Mouse (Mus musculus) common myeloid progenitor, adult 5-6 weeks (primary cell): ENCODE data around the gene Accsl. TPM values are rescaled to one million over a fixed set of nuclear protein-coding genes. Genes with fewer than 3 reads are reported as not detected.

Experiments used
- ATAC-seq: replicated peaks from 2 replicates; pipeline ENCODE4 v1.8.0; 2016; ENCODE audit warnings: low read depth, mild to moderate bottlenecking, moderate TSS enrichment, inconsistent platforms; ENCODE audit not compliant: poor library complexity, severe bottlenecking
- total RNA-seq: library from RNA; stranded (forward); fragments of 200-1000, 187-1606 nt; gene quantifications from 2 replicates; pipeline ENCODE4 v1.2.3, GENCODE M21; 2017

Accsl gene
- total RNA-seq, 1 experiment from 2014 or later, result not detected

DNA sequence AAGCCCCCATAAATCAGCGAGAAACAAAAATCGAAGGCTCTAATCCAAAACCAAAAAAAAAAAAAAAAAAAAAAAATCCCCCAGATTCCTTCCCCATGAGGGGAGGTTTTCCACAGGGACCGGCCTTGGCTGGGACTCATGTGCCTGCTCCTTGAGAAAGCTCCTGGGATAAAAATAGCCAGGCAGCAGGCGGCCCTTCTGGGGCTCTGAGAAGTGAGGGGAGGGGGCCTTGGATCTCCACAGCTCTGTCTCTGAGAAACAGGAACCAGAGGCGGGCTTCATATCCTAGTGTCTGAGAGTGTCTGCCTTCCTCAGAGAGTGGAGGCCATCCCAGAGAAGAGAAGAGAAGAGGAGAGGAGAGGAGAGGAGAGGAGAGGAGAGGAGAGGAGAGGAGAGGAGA, 8.0 kb upstream of the Accsl start:
- ATAC-seq, result no peak

DNA sequence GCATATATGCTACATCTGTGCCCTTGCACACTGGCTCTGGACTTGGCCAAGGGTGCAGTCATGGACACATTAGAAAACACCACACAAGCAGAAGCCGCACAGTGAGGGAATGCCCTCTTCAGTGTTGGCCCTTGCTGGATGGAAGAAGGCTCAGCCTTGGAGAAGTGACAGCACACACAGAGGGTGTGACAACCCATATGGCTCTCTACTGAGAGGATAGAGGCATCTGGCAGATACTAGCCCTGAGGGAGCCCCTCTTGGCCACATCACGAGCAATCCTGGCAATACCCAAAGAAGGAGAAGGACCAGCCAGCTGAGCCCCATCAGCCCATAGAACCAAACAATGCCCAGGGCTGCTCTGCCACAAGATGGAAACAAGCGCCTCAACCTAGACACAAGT, 5.6 kb upstream of the Accsl start:
- ATAC-seq, result no peak

DNA sequence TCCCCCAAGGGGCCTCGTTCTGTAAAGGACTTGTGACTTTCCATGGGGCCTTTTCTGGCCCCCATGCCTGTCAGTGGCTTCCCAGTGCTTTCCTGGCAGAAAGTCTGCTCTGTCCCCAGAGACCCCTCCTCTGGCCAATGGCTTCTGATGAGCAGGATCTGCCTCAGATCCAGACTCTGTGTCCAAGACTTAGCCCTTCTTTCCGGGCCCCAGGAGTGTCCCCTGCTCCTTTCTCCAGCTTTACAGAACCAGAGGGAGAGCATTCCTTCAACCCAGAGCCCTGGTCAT, 5.2 kb upstream of the Accsl start:
- no peak for ATAC-seq

DNA sequence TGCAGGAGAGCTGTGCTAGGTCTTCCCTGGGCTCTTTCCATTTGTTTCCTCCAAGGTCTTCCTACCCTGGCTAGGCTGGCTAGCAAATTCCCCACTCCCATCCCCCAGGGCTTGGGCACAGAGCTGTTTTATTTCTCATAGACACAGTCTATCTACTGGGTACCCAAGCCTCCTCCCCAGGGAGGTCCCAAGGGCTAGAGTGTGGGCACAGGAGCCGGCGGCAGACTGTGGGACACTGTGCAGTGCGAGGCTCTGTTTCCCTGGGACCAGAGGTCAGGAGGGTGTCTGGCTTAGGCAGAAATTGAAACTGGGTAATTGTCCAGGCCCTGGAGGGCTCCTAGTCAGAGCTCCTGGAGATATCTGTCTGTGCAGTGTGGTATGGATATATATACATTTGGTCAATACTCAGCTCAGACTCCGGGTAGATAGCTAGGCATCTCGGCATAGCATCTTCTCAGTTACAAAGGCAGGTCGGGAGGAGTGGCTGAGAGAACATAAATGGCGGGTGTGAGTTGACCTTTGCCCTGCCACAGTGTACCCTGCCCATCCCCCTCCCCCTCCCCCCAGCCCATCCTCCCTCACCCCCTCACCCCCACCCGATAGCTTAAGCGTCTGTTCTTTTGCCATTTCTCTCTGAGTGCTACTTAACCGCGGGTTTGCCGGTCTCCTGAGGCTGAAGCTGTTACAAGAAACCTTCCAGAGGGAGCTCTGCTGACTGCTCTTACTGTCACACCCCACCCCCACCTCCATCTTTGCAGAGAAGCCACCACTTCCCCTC, 4.7 kb upstream of the Accsl start:
- peak; percentile 72 for ATAC-seq

DNA sequence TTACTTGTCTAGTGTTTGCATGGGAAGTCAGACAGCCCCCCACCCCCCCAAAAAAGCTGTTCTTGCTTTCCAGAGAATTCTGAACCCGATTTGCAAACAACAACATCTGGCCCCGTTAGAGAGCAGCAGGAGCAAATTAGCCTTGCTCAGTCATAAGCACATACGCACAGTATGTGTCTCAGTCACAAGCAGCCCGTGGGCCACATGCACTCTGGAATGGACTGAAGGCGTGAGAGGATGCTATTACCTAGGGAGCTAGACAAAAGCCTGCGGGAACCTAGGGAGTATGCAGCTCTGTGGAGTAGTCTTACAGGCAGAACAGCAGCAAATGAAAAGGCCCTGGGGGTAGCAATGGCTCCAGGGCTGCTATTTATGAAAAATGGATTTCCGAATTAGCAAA, 3.3 kb upstream of the Accsl start:
- ATAC-seq, result no peak

DNA sequence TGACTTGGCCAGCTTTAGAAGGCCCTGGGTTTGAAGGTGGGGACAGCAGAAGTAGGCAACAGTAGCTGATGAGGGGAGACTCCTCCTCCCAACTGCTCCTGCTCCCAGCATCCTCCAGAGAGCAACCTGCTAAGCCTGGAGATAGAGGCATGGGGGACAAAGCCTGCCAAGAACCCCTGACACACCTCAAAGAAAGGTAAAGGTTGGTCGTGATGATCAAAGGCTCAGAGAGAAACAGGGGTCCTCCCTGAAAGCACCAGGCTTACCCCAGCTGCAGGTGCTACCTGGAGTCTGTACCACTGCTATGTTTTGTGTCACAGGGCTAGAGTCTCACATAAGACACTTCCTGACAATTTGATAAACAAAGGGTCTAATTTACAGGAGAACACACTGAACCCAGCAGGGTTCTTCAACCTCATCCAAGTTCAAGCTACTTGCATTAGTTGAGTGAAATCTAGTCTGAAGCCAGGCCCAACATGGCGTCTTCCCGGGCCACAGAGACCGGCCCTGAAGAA, 2.5 kb upstream of the Accsl start:
- no peak for ATAC-seq

DNA sequence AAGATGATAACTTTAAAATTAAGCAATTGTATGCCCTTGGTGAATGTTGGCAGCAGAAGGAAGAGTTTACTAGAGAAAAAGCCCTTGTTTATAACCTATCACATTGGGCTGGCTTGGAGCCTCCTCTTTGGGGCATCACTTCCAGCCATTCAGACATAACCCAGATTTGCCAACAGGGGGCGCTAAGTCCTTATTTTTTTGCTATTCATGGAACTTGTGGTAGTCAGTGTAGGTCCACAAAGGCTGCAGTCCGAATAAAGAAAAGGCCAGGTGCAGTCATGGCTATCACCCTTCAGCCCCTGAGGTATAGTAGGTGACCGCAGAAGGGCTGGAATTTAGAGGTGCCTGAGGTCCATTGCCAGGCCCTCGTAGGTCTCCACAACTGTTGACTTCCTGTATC, 1.9 kb upstream of the Accsl start:
- ATAC-seq, result peak; percentile 58

DNA sequence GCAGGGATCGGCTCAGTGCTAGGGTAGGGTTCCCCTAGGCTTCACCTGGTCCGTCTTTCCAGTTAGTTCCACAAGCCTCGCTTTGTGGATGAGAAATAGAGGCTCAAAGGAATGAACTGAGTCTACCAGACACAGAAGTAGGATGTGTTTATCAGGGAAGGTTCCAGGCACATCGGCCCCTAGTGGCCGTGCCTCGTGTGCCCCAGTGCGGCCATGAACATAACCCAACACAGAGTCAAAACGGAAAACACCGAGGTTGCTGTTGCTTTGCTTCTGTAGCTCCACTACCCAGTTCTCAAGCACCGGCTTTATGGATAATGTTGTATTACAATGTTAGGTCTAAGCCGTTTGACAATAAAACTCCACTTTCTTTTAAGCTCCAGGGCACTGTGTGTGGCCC, 391 bp downstream of the Accsl start:
- no peak for ATAC-seq

DNA sequence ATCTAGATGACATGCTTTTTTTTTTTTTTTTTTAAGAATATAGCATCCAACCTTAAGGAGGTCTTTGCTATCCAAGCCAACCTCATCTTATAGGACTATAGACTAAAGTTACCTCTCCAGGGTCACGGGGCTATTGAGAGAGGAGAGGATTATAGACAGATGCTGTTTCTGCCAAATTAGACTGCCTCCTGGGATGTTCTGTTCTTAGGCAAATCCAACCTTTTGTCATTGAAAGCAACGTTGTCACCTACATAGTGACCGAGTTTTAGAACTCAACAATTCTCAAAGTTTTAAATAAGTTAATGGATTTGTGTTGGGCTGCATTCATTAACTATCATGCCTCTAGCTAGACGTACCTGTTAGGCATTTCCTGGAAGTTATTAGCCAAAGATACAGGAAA, 5.7 kb downstream of the Accsl start:
- ATAC-seq, result no peak

DNA sequence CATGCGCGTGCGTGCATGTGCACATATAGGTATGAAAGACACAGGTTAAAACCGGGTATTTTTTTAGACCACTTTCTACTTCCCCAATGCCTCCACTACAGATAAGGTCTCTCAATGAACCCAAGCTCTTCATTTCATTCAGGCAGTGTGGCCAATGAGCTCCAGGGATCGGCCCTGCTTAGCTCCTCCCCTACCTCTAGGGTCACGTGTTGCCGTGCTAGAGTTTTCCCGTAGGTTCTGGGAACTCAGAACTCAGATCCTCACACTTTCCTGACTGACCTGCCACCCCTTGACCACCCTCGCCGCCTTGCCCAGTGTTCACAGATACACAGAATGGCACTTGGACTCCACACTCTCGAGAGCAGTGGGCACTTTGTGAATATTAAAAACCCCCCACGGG, 10.1 kb downstream of the Accsl start:
- no peak for ATAC-seq

DNA sequence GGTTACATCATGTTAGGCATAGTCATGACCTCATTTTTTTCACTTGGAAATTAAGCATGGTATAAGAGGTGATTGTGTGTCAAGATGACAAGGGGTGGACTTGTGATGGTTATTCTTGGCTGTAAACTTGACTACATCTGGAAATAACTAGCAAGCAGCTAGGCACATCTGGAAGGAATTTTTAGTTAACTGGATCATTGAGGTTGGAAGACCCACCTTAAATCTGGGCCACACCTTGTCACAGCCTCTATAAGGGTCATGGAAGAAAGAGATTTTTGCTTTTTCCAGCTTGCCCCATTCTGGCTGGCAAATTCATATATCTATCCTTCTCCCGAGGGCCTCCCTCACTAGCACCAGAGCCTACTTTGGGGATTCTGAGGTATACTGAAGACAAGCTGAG, 17.7 kb downstream of the Accsl start:
- ATAC-seq, result no peak

DNA sequence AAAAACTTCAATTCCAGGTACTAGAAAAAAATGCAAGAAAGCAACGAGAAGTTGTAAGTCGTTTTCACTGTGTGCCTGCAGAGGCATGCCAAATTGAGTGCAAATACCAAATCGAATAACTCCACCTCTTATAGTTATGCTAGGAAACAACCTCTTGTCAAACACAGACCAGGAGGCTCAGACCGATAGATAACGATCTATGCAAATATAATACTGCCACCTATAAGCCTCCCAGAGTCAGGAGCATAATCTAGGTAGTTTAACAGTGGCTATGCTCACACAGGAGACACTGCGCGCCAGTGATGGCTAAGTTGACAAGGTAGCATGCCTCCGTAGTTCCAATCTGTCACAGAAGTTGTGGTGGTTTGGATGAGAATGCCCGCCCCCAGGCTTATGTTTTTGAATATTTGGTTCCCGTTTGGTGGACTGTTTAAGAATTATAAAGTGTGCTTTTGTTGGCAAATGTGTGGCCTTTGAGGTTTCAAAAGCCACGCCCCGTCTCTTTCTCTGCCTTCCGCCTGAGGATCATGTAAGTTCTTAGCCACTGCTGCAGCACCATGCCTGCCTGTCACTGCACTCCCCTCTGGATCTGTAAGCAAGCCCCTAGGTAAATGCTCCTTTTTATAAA, 18.5 kb downstream of the Accsl start:
- ATAC-seq, result peak; percentile 55

DNA sequence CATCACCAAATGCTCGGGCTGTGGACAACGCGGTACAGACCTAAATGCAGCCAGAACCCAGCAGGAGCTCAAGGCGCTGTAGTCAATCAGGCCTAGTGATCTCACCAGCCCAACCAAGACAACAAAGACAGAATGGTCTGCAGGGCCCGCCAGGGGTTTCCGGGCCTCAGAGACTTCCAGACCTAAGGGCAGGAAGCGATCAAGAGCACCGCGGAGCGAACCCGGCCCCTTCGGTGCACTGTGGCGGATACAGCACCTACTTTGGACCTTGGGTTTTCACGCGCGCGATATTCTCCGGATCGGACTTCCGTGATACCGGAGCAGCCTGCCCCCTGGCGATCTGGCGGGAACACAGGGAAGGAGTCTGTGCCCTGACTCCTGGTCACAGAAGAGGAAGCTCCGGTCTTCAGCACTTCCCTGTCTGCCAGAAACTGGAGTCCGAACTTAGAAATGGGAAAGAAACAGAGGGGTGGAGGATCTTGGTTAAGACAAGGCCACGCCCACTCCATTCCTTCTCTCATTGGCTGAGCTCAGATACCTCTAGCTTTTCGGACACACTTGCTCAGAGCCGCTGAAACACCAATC, 19.4 kb downstream of the Accsl start, which contains the start of gene Accs:
Gene Accs, minus strand, starts transcription at position 439 of the 585 bp plus-strand sequence.
- peak; percentile 85 for ATAC-seq

DNA sequence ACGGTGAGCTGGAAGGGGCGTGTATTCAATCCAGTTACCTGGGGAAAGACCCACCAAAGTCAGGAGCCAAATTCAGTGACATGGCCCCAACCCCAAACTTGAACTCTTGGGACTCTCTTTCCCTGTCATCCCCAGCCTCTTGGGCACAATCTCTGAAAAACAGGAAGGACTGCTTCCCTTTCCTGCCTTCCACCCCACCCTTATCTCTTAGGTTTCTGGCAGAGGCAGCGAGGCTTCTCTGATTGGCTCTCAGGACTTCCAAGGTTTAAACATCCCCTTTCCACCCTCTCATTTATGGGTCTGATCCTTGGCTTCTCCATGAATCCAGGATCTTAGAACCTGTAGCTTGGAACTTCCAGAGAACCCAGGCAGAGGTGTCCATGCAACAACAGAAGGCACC, 27.6 kb downstream of the Accsl start:
- no peak for ATAC-seq

DNA sequence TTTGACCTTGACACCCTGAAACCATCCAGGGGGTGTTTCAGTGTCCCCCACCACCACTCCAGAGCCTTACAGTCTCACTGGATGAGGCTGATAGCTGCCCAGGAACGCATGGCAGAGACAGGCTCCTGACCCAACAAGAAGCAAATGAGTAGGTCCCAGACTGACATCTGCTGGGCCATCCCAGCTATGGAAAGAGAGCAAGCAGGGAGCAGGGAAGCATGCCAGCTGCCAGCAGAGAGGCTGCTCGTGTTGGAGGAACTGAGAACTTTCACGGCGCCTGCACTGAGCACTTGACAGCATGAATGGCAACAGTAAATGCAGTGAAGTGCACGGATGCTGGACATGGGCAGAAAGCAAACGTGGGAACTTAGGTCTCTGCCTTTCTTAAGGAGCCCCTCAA, 28.8 kb downstream of the Accsl start:
- ATAC-seq, result no peak

DNA sequence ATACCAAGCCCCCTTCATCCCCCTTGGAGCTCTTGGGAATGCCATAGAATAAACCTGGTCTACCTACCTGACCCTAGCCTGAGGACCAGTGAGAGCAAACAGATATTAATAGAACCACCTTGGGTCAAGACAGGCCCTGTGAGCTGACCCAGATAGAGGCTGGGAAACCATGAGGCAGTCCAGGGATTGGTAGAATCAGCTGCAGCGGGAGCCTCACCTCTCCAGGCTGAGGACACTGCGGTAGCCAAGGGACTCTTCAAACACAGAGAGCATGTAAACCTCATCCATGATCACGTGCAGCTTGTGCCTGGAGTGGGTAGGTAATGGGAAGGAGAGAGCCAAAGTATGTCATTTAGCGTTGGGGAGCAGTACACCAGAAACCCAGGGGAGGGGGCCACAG, 30.0 kb downstream of the Accsl start:
- no peak for ATAC-seq

DNA sequence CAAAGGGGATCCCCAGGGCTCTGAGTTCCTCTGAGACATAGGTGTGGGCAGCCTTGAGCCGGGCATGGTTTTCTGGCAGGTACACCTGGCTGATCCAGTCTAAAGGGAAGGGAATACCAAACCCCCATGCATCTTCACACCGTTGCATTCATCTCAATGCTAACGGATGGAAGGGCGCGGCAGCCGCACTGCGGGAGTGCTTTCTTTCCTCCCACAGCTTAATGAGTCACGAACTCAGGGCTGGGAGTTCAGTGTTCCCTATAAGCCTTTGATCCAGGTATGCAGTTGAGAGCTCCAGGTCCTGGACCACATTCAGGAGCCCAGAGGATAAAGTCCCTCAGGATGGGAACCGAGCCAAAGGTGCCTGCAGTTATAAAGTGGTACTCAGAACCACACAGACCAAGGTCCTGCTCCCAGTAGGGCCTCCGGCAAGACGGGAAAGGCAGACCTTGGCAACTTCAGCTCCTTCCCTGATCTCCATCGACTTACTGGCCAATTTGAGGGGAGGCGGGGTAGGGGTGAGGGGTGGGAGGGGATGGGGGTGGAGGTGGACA, 32.6 kb downstream of the Accsl start:
- ATAC-seq, result no peak

DNA sequence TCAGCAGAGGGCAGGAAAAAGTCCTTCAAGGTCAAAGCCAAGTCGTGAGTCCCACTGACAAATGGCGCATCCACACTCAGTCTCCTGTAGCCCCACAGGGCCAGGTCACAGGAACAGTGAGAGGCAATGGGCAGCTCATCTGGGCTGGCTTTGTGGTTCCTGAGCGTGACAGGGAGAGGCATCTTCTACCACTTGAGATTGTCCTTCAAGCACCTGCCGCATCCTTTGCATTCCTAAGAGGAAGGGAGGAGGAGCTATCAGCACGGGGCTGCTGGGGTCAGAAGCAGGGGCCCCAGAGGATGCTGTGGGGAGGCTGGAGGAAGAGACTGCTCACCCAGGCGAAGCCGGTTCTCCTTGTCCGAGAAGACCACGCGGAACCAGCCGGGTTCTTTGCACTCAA, 33.4 kb downstream of the Accsl start:
- no peak for ATAC-seq

DNA sequence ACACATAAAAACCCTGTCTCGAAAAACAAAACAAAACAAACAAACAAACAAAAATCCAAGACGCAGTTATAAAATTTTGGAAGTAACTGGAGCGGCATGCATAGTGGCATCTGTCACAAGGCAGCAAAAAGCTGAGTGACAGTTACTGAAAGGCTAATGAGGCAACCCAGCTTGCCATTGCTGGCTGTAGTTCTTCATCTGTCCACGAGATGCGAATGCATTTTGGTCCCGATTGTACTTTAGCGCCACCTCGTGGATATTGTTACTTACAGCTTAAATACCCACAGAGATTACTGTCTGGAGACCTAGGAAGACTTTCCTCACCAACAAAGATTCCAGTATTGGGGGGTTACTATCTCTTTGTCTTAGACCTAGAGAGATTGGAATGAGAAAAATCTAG, 45.4 kb downstream of the Accsl start:
- ATAC-seq, result peak; percentile 93

DNA sequence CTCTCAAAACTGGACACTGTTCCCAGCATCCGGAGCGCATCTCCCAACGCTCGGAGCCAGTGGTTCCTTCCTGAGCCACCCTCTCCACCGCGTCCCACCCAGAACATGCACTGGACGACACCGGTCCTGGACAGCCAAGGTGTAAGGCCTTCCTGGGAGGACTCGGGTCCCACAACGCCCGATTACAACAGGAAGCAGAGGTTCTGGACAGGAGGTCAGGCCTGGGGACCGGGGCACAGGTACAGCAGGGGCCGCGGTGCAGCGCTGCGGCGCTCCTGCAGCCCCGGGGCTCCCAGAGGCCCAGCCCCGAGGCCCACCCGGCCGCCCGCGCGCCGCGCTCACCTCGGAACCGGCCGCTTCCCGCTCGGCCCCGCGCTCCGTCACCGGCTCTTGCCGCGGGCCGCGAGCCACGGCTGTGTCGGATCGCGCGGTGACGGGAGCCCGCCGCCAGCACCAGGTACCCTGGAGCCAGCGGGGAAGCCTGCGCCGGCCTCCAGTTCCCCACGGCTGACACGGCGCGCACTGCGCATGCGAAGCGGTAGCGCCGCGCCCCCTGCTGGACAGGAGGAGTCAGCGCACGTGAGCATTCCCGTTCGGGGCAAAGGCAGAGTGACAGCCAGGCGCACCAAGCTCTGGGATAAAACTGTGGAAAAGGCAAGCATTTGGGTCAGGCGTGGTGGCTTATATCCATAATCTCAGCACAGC, 46.8 kb downstream of the Accsl start, which contains the start of gene Ext2:
Gene Ext2, minus strand, starts transcription at position 524 of the 705 bp plus-strand sequence.
- ATAC-seq, result peak; percentile 88

DNA sequence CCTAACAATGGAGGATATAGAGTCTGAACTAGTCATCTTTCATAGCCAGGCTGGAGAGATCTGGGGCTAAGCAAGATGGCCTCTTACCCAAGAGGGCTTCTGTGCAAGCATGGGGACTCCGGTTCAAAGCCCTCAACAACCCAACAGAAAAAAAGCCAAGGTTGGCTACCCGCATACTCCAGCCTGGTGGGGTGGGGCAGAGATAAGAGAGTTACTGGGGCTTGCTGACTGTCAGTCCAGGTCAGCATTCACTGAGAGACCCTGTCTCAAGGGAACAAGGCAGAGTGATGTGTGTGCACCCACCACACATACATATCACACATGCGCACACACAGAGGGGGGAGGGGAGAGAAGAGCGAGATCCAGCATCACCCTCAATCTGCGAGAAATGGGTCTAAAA, 51.2 kb downstream of the Accsl start:
- no peak for ATAC-seq
